Mouse (Mus musculus): ENCODE results near the gene Mesp1.

DNA sequence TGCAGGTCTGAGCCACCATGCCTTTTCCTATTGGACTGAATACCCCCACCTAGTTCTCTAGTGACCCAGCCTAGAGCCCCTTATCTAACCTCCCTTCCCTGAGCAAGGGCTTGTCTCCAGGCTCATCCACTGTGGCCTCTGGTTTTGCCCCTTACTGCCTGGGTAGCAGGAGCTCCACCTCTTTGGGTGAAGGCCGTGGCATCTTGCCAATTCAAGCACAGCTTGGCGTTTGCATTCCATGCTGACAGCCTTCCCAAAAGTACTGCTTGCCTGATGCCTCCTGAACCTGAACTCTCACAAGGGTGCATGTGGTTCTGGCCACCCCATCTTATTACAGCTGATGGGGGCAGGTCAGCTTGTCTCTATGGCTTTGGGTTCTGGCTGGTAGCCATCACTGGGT, 10.3 kb upstream of the Mesp1 start:
- TF ChIP-seq CTCF (IDR thresholded peaks at IDR 0.05; ENCODE audit: low read depth) (no peak), EP300 (IDR thresholded peaks at IDR 0.05; ENCODE audit: low read depth) (no peak)
